Mouse (Mus musculus) kidney, adult 2 months (tissue): ENCODE results near the gene Crtac1. TPM values are rescaled to one million over a fixed set of nuclear protein-coding genes. Genes with fewer than 3 reads are reported as not detected.

Experiments used
- DNase-seq: peaks from one replicate; pipeline ENCODE4 v3.0.0; 2021
- H3K27ac ChIP-seq: fragments of 200-500 bp; 2 replicates; pipeline ENCODE4 v1.5.1; 2012; ENCODE audit warnings: low read depth, low read length, control low read depth, inconsistent platforms; ENCODE audit not compliant: insufficient read depth
- H3K27me3 ChIP-seq: fragments of 200-500 bp; replicated peaks from 2 replicates; pipeline ENCODE4 v1.6.1; 2012; ENCODE audit warnings: mild to moderate bottlenecking, moderate library complexity, low read length, inconsistent platforms; ENCODE audit not compliant: control insufficient read depth, insufficient read depth
- H3K36me3 ChIP-seq: fragments of 200-500 bp; 2 replicates; pipeline ENCODE4 v1.6.1; 2012; ENCODE audit warnings: mild to moderate bottlenecking, moderate library complexity, low read length, inconsistent platforms; ENCODE audit not compliant: control insufficient read depth, insufficient read depth
- H3K4me1 ChIP-seq: fragments of 200-500 bp; 2 replicates; pipeline ENCODE4 v1.6.1; 2011; ENCODE audit warnings: low read length; ENCODE audit not compliant: control insufficient read depth, insufficient read depth
- H3K4me3 ChIP-seq: fragments of 200-500 bp; 2 replicates; pipeline ENCODE4 v1.5.1; 2011; ENCODE audit warnings: mild to moderate bottlenecking, low read depth, low read length, control low read depth; ENCODE audit not compliant: insufficient read depth
- CTCF ChIP-seq: fragments of 200-500 bp; conservative IDR thresholded peaks from 2 replicates; pipeline ENCODE4 v1.5.1; 2011; ENCODE audit warnings: low read depth, mild to moderate bottlenecking, control low read depth, low read length, moderate library complexity, mixed read lengths; ENCODE audit not compliant: insufficient read depth, insufficient read length
- POLR2A ChIP-seq: fragments of 200-500 bp; IDR thresholded peaks from one replicate; pipeline ENCODE4 v1.6.1; 2011; ENCODE audit warnings: low read depth, low read length, control low read depth
- WGBS: fragments of 180-500 bp; shearing (Covaris S2); methylation state at CpG from one replicate; pipeline ENCODE4 v1.1.7; 2018; 5-methylcytosine and 5-hydroxymethylcytosine counted together
- polyA plus RNA-seq: library from polyadenylated mRNA; depleted of rRNA; stranded (reverse); fragments of >200 nt; gene quantifications from 2 replicates; pipeline ENCODE4 v1.2.3, GENCODE M21; 2012

Gene Crtac1
- polyA plus RNA-seq, 1 experiment = 0.06 TPM

GRCm38 (mm10) chr19:42341183-42341582 lies 90.4 kb downstream of the Crtac1 start:
- Histone ChIP-seq H3K27me3 (no peaks in the 10 kb centered on the region), H3K36me3 (no peaks in the 10 kb centered on the region), H3K27ac (no peak overlapping the region), H3K4me3 (no peak overlapping the region), H3K4me1 (no peaks in the 10 kb centered on the region)
- DNase-seq = peak; percentile 5
- no peak for TF ChIP-seq POLR2A
- 0 out of 2 replicates have a peak, but pooled peaks have one; percentile 17 for TF ChIP-seq CTCF
- WGBS = 52% methylated on average over 6 of the region's 6 CpGs

GRCm38 (mm10) chr19:42332081-42332736 lies 99.4 kb downstream of the Crtac1 start:
- TF ChIP-seq CTCF (0 out of 2 replicates have a peak, but pooled peaks have one; percentile 17), POLR2A (no peak)
- H3K27ac ChIP-seq = no peak overlapping the region
- H3K27me3 ChIP-seq = no peaks in the 10 kb centered on the region
- H3K4me3 ChIP-seq = no peak overlapping the region
- WGBS = 37% methylated on average over 9 of the region's 9 CpGs
- no peaks in the 10 kb centered on the region for H3K4me1 ChIP-seq
- no peaks in the 10 kb centered on the region for H3K36me3 ChIP-seq
- DNase-seq = no peak

- WGBS = 88% methylated on average over 7 of the region's 7 CpGs
- H3K4me3 ChIP-seq = no peak overlapping the region
- H3K27me3 ChIP-seq = no peaks in the 10 kb centered on the region
- no peaks in the 10 kb centered on the region for H3K4me1 ChIP-seq
- no peak for DNase-seq
- TF ChIP-seq POLR2A = no peak
- no peak for TF ChIP-seq CTCF
- no peak overlapping the region for H3K27ac ChIP-seq
- H3K36me3 ChIP-seq = no peaks in the 10 kb centered on the region
These were observed 100.1 kb downstream of the Crtac1 start for GRCm38 (mm10) chr19:42331446-42331845.

DNA sequence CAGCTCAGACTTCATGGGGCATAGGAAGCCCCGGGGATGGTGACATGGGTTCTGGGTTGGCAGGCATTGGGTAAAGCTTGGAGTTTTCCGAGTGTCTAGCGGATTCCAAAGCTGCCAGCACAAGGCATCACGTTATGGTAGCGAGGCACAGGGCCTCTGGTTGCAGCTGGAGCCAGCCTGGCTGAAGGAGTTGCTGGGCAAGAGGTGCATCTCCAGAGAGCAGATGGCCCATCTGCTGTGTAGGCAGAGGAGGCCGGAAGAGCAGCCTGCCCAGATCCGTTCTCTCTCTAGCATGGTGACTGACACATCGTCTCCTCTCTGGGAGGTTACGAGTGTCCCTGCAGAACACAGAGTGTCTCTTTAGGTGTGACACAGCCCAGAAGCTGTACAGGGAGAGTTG lies 103.4 kb downstream of the Crtac1 start:
- no peak overlapping the region for H3K27ac ChIP-seq
- no peaks in the 10 kb centered on the region for H3K27me3 ChIP-seq
- no peaks in the 10 kb centered on the region for H3K36me3 ChIP-seq
- TF ChIP-seq POLR2A = no peak
- TF ChIP-seq CTCF = no peak
- no peaks in the 10 kb centered on the region for H3K4me1 ChIP-seq
- DNase-seq = no peak
- H3K4me3 ChIP-seq = no peak overlapping the region
- 84% methylated on average over 9 of the region's 9 CpGs for WGBS

DNA sequence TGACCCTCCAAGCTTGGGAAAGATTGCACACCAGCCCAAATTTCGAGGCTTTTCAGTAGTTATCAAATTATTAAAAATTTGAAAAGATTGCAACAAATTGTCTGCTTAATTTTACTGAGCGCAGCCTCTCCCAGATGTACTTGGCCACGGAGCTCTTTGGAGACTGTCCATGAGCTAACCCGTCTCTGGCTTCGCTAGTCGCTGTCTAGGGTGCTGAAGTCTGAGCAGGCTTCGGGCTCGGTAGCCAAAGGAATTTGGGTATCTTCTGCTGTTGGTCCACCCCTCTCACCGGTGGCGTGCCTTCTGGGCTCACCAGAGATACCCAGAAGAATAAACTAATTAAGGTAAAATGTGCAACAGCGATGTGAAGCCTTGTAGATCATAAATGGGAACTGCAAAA lies 105.7 kb downstream of the Crtac1 start:
- Histone ChIP-seq H3K4me1 (no peaks in the 10 kb centered on the region), H3K36me3 (no peaks in the 10 kb centered on the region), H3K27me3 (no peaks in the 10 kb centered on the region), H3K4me3 (no peak overlapping the region), H3K27ac (no peak overlapping the region)
- WGBS = 3% methylated on average over 11 of the region's 11 CpGs
- DNase-seq = peak; percentile 65
- no peak for TF ChIP-seq CTCF
- no peak for TF ChIP-seq POLR2A

DNA sequence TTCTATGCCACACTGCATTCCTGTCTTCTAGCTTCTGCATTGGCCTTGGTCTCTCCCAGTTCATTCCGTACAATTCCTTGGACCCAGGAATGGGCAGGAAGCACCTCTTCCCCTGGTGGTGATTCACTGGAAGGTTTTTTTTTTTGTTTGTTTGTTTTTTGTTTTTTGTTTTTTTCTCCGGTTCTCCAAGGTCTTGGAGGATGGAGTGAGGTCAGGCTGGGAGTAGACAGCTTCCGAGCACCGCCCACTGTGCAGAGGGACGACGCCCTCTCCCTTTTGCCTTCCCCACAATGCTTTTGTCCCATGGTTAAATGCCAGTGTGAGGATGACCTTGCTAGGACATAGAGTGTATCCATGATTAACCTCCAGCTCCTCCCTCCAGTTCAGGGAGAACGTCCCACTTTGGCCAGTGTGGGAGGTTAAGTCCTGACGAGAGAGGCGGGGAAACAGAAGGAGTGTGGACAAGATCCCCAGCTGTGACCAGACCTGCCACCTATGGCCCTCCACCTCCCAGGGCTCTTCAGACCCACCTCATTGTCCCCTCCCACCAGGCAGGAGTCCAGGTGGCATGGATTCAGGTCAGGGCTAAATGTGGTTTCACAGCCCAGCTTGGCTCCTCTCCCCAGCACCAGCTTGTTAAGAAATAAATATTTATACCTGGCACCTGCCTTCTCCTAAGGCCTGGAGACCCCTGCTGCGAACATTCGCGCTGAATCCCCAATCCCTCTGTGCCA lies 109.1 kb downstream of the Crtac1 start:
- H3K27ac ChIP-seq = no peak overlapping the region
- peak; percentile 51 for DNase-seq
- TF ChIP-seq CTCF (no peak), POLR2A (no peak)
- no peaks in the 10 kb centered on the region for H3K27me3 ChIP-seq
- WGBS = 51% methylated on average over 12 of the region's 12 CpGs
- H3K4me1 ChIP-seq = no peaks in the 10 kb centered on the region
- no peaks in the 10 kb centered on the region for H3K36me3 ChIP-seq
- no peak overlapping the region for H3K4me3 ChIP-seq

- 43% methylated on average over 5 of the region's 5 CpGs for WGBS
- TF ChIP-seq POLR2A (no peak), CTCF (no peak)
- H3K4me3 ChIP-seq = no peak overlapping the region
- H3K27me3 ChIP-seq = no peaks in the 10 kb centered on the region
- DNase-seq = no peak
- H3K4me1 ChIP-seq = no peaks in the 10 kb centered on the region
- H3K36me3 ChIP-seq = no peaks in the 10 kb centered on the region
- H3K27ac ChIP-seq = no peak overlapping the region
These were observed 109.6 kb downstream of the Crtac1 start for GRCm38 (mm10) chr19:42321936-42322335.
